Mouse (Mus musculus): ENCODE data around the gene 4933407L21Rik.

DNA sequence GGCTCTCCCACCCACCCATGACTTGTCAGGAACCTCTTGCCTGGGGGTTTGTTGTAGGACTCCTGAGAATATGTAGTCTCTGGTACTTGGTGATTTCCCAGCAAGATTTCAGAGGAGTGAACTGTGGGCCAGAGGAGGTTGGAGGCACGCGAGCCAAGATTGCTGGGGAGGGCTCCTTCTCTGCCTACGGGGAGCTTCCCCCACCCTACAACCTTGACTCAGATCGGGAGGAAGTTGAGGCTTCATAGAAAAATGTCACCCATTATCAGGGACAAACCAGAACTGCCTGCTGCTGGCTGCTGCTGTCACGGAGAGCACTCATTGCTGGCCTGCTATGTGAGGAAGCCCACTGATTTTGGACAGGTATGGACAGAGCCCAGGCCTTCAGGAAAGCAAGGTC is 29.0 kb downstream of the 4933407L21Rik start:
- TF ChIP-seq POLR2A (IDR thresholded peaks at IDR 0.05; ENCODE audit: low read depth, low read length) (no peak), CTCF (conservative IDR thresholded peaks at IDR 0.05; ENCODE audit: insufficient read depth, insufficient read length, low read depth, low read length) (no peak)

Measured in kidney, adult 2 months (tissue).